Mouse (Mus musculus) brain, embryonic 14.5 days (tissue): ENCODE data around the gene Crip2.

ENCODE experiments used
- CTCF ChIP-seq: fragments of 200-500 bp; IDR thresholded peaks from 2 replicates; pipeline ENCODE4 v1.5.1; 2012; ENCODE audit warnings: inconsistent platforms, mild to moderate bottlenecking, moderate library complexity, borderline replicate concordance; ENCODE audit not compliant: insufficient read depth, insufficient read length; ENCODE audit errors: extremely low read depth
- POLR2A ChIP-seq: fragments of 200-500 bp; IDR thresholded peaks from 2 replicates; pipeline ENCODE4 v1.6.1; 2012; ENCODE audit warnings: mild to moderate bottlenecking, inconsistent platforms, borderline replicate concordance; ENCODE audit not compliant: poor library complexity, insufficient read depth, insufficient read length, severe bottlenecking; ENCODE audit errors: extremely low read depth

- TF ChIP-seq POLR2A, result no peak
- no peak for TF ChIP-seq CTCF
Observed at GRCm38 (mm10) chr12:113157971-113158370, 17.9 kb downstream of the Crip2 start.
